Mouse (Mus musculus): ENCODE data around the gene 4933405L10Rik.

DNA sequence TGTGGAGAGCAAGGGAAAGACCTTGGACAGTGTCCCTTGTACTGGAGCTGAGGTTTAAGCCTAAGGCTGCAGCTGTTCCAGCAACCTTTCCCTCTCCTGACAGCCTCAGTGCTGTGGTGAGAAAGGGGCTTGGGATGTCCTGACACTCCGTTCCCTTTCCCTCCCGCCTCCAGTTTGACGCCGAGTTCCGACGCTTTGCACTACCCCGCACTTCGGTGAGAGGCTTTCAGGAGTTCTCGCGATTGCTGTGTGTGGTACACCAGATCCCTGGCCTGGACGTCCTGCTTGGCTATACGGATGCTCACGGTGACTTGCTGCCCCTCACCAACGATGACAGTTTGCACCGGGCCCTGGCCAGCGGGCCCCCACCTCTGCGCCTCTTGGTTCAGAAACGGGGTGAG is 5.5 kb upstream of the 4933405L10Rik start:
- TF ChIP-seq CTCF (IDR thresholded peaks at IDR 0.05; ENCODE audit: extremely low read depth, insufficient read depth, low read length) (no peak), POLR2A (IDR thresholded peaks at IDR 0.05; ENCODE audit: extremely low read depth, insufficient read depth, low read length) (peak; percentile 51; the same call in 1 of the 2 replicates)
